Mouse (Mus musculus): ENCODE data around the gene Slc38a11. TPM values are rescaled to one million over a fixed set of nuclear protein-coding genes. Genes with fewer than 3 reads are reported as not detected.

Gene Slc38a11
- total RNA-seq, 2 experiments from 2014 or later = 1.7 TPM

Small RNA genes lying within 50 kb of the gene (microRNA-seq; reads per million reads assigned to microRNA genes)
- 0 reads per million in 2 experiments for gene Mir6337

Other genes starting within 250 kb of the Slc38a11 start
- 1 to 10 TPM; 6.3 to 7.3 TPM for gene Cobll1, start 124.6 kb downstream of the Slc38a11 start, total RNA-seq (2021)
- 10 to 100 TPM; 29.4 to 35.4 TPM for gene Scn3a, start 203.6 kb upstream of the Slc38a11 start, total RNA-seq (2021)